Mouse (Mus musculus): ENCODE data around the gene Mycl. TPM values are rescaled to one million over a fixed set of nuclear protein-coding genes. Genes with fewer than 3 reads are reported as not detected.
"Not testable (repeated sequence)": the region's sequence is repeated elsewhere in the genome, so short reads cannot be mapped to it uniquely, and the experiment has no call there.

The Mycl gene
- total RNA-seq, 4 experiments from 2014 or later, result 0.68 to 2.1 (median 1.3) TPM

- no peak for DNase-seq
These were observed 14.2 kb upstream of the Mycl start for GRCm38 (mm10) chr4:122981238-122981637.

GRCm38 (mm10) chr4:122981930-122982329 is 13.5 kb upstream of the Mycl start:
- DNase-seq, result no peak

GRCm38 (mm10) chr4:122982537-122982936 is 12.9 kb upstream of the Mycl start:
- DNase-seq, result no peak

GRCm38 (mm10) chr4:122983486-122984261 is 11.8 kb upstream of the Mycl start:
- no peak for DNase-seq

GRCm38 (mm10) chr4:122985110-122985509 is 10.3 kb upstream of the Mycl start:
- peak; percentile 42 for DNase-seq

GRCm38 (mm10) chr4:122987421-122987820 is 8.0 kb upstream of the Mycl start:
- peak; percentile 25 for DNase-seq

- not testable (repeated sequence) for DNase-seq
These were observed 7.4 kb upstream of the Mycl start for GRCm38 (mm10) chr4:122988004-122988403.

- DNase-seq, result no peak
These were observed 4.3 kb upstream of the Mycl start for GRCm38 (mm10) chr4:122991177-122991576.

- no peak for DNase-seq
These were observed 3.2 kb upstream of the Mycl start for GRCm38 (mm10) chr4:122992276-122992675.

GRCm38 (mm10) chr4:122996221-122996617 is 767 bp downstream of the Mycl start:
- no peak for DNase-seq

- DNase-seq, result no peak
These were observed 1.3 kb downstream of the Mycl start for GRCm38 (mm10) chr4:122996618-122997381.

GRCm38 (mm10) chr4:122998537-122999262 is 3.2 kb downstream of the Mycl start:
- no peak for DNase-seq

GRCm38 (mm10) chr4:122999263-122999691 is 3.8 kb downstream of the Mycl start:
- no peak for DNase-seq

- no peak for DNase-seq
These were observed 4.7 kb downstream of the Mycl start for GRCm38 (mm10) chr4:123000130-123000529.

- no peak for DNase-seq
These were observed 5.3 kb downstream of the Mycl start for GRCm38 (mm10) chr4:123000617-123001342.

- DNase-seq, result no peak
These were observed 9.9 kb downstream of the Mycl start for GRCm38 (mm10) chr4:123005054-123005966.

- not testable (repeated sequence) for DNase-seq
These were observed 17.0 kb downstream of the Mycl start for GRCm38 (mm10) chr4:123012501-123012900.

GRCm38 (mm10) chr4:123013346-123013945 is 18.0 kb downstream of the Mycl start:
- DNase-seq, result no peak

GRCm38 (mm10) chr4:123013949-123014406 is 18.5 kb downstream of the Mycl start:
- DNase-seq, result no peak

- DNase-seq, result no peak
These were observed 19.2 kb downstream of the Mycl start for GRCm38 (mm10) chr4:123014501-123015282.
